Mouse (Mus musculus) c-Kit-positive CD71-positive TER-119-negative erythroid progenitor cells, embryonic 14.5 days (primary cell): ENCODE results near the gene Mamdc2.

Experiments
- DNase-seq: peaks from one replicate; pipeline ENCODE4 v3.0.0-alpha.2; 2013; ENCODE audit warnings: low read depth

Gene Mamdc2

DNA sequence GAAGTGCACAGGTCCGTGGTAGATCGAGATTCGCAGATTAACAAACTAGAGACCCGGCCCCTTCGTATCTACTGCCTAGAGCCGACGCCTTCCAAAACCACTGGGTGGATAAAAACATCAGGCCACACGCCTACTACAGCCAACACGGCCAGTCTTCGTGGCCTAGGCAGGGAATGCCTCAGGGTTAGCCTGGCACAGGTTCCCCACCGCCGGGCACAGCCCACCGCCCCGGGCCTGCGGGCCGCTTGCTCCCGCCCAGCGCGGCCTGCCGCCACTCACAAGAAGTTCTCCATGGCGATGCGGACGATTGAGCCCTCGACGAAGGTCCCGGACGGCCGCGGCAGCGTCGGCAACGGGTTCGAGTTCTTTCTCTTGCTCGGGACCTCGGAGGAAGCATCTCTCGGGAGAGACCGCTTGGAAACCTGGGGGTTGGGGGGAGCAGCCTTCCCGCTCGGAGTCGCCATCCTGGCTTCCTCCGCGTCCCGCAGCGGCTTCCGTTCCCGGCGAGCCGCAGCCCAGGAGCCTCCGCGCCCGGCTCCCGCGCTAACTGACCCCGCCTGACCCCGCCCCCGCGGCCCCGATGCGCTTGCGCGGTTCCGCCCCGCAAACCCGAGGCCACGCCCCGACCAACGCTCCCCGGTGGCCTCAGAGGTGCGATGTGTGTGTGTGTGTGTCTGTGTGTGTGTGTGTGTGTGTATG lies 174.7 kb downstream of the Mamdc2 start, which contains the start of gene Smc5:
Smc5 (minus strand) TSS at position 543 of the 699 bp plus-strand sequence.
- peak; percentile 70 for DNase-seq

GRCm38 (mm10) chr19:23256771-23257170 lies 191.5 kb downstream of the Mamdc2 start:
- DNase-seq: no peak
